Mouse (Mus musculus) adrenal gland, adult 8-10 months (tissue): ENCODE data around the gene Lipm. TPM values are rescaled to one million over a fixed set of nuclear protein-coding genes. Genes with fewer than 3 reads are reported as not detected.

Experiments
- DNase-seq: peaks from one replicate; pipeline ENCODE4 v3.0.0; 2022
- microRNA-seq, 2 experiments: library from miRNA; unstranded; fragments of <30 nt; microRNA quantifications; one replicate each; pipeline ENCODE4 v1.2.0; 2022
- total RNA-seq, 4 experiments: library from RNA; stranded (reverse); gene quantifications; 2 replicates each; pipeline ENCODE4 v1.2.4; 2022

Gene Lipm
- total RNA-seq, 4 experiments from 2014 or later, result not detected

- DNase-seq, result no peak
Observed at GRCm38 (mm10) chr19:34166386-34166785, 65.7 kb downstream of the Lipm start.

DNA sequence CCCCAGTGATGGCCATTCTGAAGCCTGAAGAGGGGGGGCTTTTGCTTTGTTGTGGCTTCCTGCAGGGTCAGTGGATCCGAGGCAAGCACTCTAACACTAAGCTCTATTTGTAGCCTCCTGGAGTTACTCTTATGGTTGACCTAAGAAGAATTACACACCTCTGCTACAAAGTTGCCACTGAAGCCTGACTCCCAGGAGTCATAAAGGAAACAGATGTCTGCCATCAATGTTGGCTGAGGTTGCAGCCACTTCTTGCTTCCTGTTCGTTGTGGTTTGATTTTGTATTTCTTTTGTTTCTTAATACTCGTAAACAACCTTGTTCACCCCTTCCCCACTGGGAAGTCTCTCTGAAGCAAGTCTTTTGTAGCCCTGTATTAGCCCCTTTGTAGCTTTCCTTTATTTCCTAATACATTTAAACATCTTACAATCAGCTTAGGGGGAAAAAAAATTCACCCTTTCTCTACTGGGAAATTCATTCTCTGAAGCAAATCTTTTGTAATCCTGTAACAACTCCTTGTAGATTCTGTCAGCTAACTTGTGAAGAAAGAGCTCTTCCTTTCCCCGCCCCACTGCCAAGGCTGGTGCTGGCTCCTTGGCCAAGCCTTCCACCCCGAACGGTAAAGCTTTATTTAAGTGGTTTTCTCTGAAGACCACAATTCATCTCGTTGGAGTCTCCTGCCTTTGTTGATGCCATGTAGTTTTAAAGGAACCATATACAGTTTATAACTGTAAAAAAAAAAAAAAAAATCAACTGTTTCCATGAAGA, 67.3 kb downstream of the Lipm start:
- no peak for DNase-seq

GRCm38 (mm10) chr19:34169121-34169520, 68.4 kb downstream of the Lipm start:
- DNase-seq, result no peak

DNA sequence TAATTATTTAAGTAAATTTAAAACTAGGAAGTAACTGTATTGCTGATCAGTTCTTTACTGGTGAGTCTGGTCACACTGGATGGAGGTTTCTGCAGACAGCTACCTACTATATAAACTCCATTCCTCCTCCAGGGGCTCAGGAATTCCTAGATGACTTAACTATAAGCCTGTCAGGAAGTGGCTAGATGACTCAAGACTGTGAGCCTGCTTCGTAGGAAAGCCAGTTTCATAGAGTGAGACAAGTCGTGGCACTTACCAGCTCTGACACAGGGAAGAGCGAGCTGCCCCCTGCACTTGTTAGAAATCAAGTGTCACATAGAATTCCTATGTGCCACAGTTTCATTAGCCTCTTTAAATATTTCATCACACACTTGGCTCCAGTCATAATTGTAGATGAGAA, 70.4 kb downstream of the Lipm start:
- DNase-seq, result no peak

Small RNA genes lying within 50 kb of the gene (microRNA-seq; reads per million reads assigned to microRNA genes)
- gene Gm23334, result 0 reads per million in 2 experiments

Other genes with a start within 250 kb of the Lipm start
- not detected for gene Lipf, start 139.7 kb upstream of the Lipm start, total RNA-seq
- under 1 TPM; 0.15 to 0.40 (median 0.31) TPM for gene Lipk, start 92.6 kb upstream of the Lipm start, total RNA-seq
- gene Lipn, start 33.6 kb upstream of the Lipm start, total RNA-seq, result under 1 TPM in 2 of 4 experiments, not detected in 2; 0.17 to 0.24 TPM
- not detected for gene Ankrd22, start 65.1 kb downstream of the Lipm start, total RNA-seq
- gene Stambpl1, start 91.3 kb downstream of the Lipm start, total RNA-seq, result 1 to 10 TPM; 6.3 to 8.1 (median 7.1) TPM
- 10 to 100 TPM; 26.3 to 60.4 (median 36.5) TPM for gene Acta2, start 154.7 kb downstream of the Lipm start, total RNA-seq
- 10 to 100 TPM in 1 of 4 experiments, 1 to 10 TPM in 3; 7.9 to 10.1 (median 8.3) TPM for gene Fas, start 189.7 kb downstream of the Lipm start, total RNA-seq